In the genomic region with DNA sequence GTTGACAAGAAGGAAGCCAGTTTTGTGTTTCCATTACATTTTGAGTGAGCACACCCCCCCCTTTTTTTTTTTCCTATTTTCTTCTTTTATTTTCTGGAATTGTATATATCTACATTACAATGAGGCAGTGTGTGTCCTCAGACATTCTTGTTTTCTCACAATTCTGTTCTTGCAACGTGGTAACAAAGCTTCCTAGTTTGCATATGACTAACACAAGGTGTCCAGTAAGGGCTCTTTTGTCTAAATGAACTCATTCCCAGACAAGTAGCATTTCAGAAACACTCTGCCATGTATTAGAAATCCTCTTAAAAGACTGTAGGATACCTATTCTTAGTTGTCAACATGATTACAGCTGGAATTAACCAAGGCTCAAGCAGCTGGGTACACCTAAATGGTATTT, we compare ENCODE assay signal across 24 mouse cellular contexts.
DNase-seq lines count a peak whose midpoint lies in the region; ATAC-seq lines count a peak whose summit lies in the region.
"Had no signal": no experiment of that assay in that cellular context is flagged by ENCODE, and none has a peak within 500 bp of the region (broad histone marks: within the 10 kb centered on the region; RNA-seq: fewer than 3 reads in every experiment).

No protein-coding gene starts in this region.

- H3K27me3 ChIP-seq in forebrain, embryonic 12.5 days = peaks cover 20% of the 10 kb centered on the region
- H3K27me3 ChIP-seq in forebrain, embryonic 15.5 days = no peaks in the 10 kb centered on the region
- peaks cover 76% of the 10 kb centered on the region for H3K27me3 ChIP-seq in midbrain, embryonic 13.5 days
- H3K27me3 ChIP-seq in midbrain, embryonic 14.5 days (ENCODE audit: control insufficient read depth, insufficient read depth, low read length) = peaks cover 40% of the 10 kb centered on the region
- H3K27me3 ChIP-seq: limb, embryonic 13.5 days; liver, embryonic 13.5 days had no signal

- no peak for DNase-seq in midbrain, embryonic 14.5 days
- peak; percentile 94 for DNase-seq in R1 (ENCODE audit: low read depth, low spot score)
- peak; percentile 20 for DNase-seq in mesoderm, embryonic 11.5 days (ENCODE audit: low read depth, low spot score)
- no peak for DNase-seq in kidney, adult 9 months
- DNase-seq: adrenal gland, postnatal 14 days; cerebellum, adult 18-20 months; cerebellum, postnatal 25 days; gastrocnemius, postnatal 14 days; heart, adult 18-20 months; heart, postnatal 36 days; kidney, adult 2 months; kidney, postnatal 14 days; layer of hippocampus, postnatal 36 days; liver, embryonic 13.5 days; lung, embryonic 14.5 days; lung, postnatal 4 days; thymus, postnatal 36 days had no signal

- H3K36me3 ChIP-seq in forebrain, embryonic 12.5 days (replicated peaks) = no peaks in the 10 kb centered on the region
- no peaks in the 10 kb centered on the region for H3K36me3 ChIP-seq in forebrain, embryonic 15.5 days
- no peaks in the 10 kb centered on the region for H3K36me3 ChIP-seq in midbrain, embryonic 13.5 days
- H3K36me3 ChIP-seq in midbrain, embryonic 14.5 days (ENCODE audit: control insufficient read depth, insufficient read depth, low read length) = no peaks in the 10 kb centered on the region
- H3K36me3 ChIP-seq: limb, embryonic 13.5 days; liver, embryonic 13.5 days; midbrain, embryonic 10.5 days had no signal

- peak; percentile 63 for ATAC-seq in forebrain, embryonic 12.5 days (ENCODE audit: low FRiP score)
- no peak for ATAC-seq in forebrain, embryonic 15.5 days (replicated peaks)
- 0 out of 2 replicates have a peak, but pooled peaks have one; percentile 34 for ATAC-seq in midbrain, embryonic 13.5 days
- no peak for ATAC-seq in midbrain, embryonic 14.5 days (ENCODE audit: low FRiP score, low TSS enrichment)
- ATAC-seq: inflammation-experienced regulatory T-cells, adult 6 months had no signal

- H3K4me3 ChIP-seq in forebrain, embryonic 12.5 days (replicated peaks) = no peak overlapping the region
- no peak overlapping the region for H3K4me3 ChIP-seq in forebrain, embryonic 15.5 days
- H3K4me3 ChIP-seq in midbrain, embryonic 13.5 days (replicated peaks) = no peak overlapping the region
- no peak overlapping the region for H3K4me3 ChIP-seq in midbrain, embryonic 14.5 days (replicated peaks; ENCODE audit: low read depth, low read length)
- H3K4me3 ChIP-seq: layer of hippocampus, adult 2 months; limb, embryonic 13.5 days; liver, embryonic 13.5 days; midbrain, embryonic 10.5 days had no signal

- H3K9me3 ChIP-seq in forebrain, embryonic 12.5 days = no peaks in the 10 kb centered on the region
- no peaks in the 10 kb centered on the region for H3K9me3 ChIP-seq in forebrain, embryonic 15.5 days
- no peaks in the 10 kb centered on the region for H3K9me3 ChIP-seq in midbrain, embryonic 13.5 days
- no peaks in the 10 kb centered on the region for H3K9me3 ChIP-seq in midbrain, embryonic 14.5 days (ENCODE audit: control insufficient read depth, low read length)
- H3K9me3 ChIP-seq: limb, embryonic 13.5 days; liver, embryonic 13.5 days; midbrain, embryonic 10.5 days had no signal

- no peak overlapping the region for H3K4me2 ChIP-seq in forebrain, embryonic 12.5 days
- no peak overlapping the region for H3K4me2 ChIP-seq in forebrain, embryonic 15.5 days (replicated peaks)
- no peak overlapping the region for H3K4me2 ChIP-seq in midbrain, embryonic 13.5 days (replicated peaks)
- no peak overlapping the region for H3K4me2 ChIP-seq in midbrain, embryonic 14.5 days (ENCODE audit: low read length)
- H3K4me2 ChIP-seq: limb, embryonic 13.5 days; liver, embryonic 13.5 days; lung, embryonic 14.5 days had no signal

- 3% methylated on average over 1 of the region's 1 CpGs for WGBS in forebrain, embryonic 12.5 days
- 5% methylated on average over 1 of the region's 1 CpGs for WGBS in forebrain, embryonic 15.5 days
- WGBS in midbrain, embryonic 13.5 days = 3% methylated on average over 1 of the region's 1 CpGs
- 10% methylated on average over 1 of the region's 1 CpGs for WGBS in midbrain, embryonic 14.5 days

- peaks cover 25% of the 10 kb centered on the region for H3K4me1 ChIP-seq in forebrain, embryonic 12.5 days
- H3K4me1 ChIP-seq in forebrain, embryonic 15.5 days = peaks cover 13% of the 10 kb centered on the region
- H3K4me1 ChIP-seq in midbrain, embryonic 13.5 days (replicated peaks) = peaks cover 18% of the 10 kb centered on the region
- H3K4me1 ChIP-seq in midbrain, embryonic 14.5 days (ENCODE audit: control insufficient read depth, insufficient read depth, low read length) = peaks cover 9% of the 10 kb centered on the region; the same call in 1 of the 2 replicates
- H3K4me1 ChIP-seq: limb, embryonic 13.5 days; liver, embryonic 13.5 days had no signal

- H3K9ac ChIP-seq in forebrain, embryonic 12.5 days = no peak overlapping the region
- no peak overlapping the region for H3K9ac ChIP-seq in forebrain, embryonic 15.5 days (replicated peaks)
- H3K9ac ChIP-seq in midbrain, embryonic 13.5 days (replicated peaks) = no peak overlapping the region
- H3K9ac ChIP-seq in midbrain, embryonic 14.5 days (replicated peaks; ENCODE audit: low read length) = no peak overlapping the region
- H3K9ac ChIP-seq: limb, embryonic 13.5 days; liver, embryonic 13.5 days; lung, embryonic 14.5 days had no signal

- peak overlapping the region; percentile 62; the same call in 1 of the 2 replicates for H3K27ac ChIP-seq in forebrain, embryonic 12.5 days
- no peak overlapping the region for H3K27ac ChIP-seq in forebrain, embryonic 15.5 days (replicated peaks)
- H3K27ac ChIP-seq in midbrain, embryonic 13.5 days = no peak overlapping the region
- no peak overlapping the region for H3K27ac ChIP-seq in midbrain, embryonic 14.5 days (replicated peaks; ENCODE audit: low read depth, low read length)
- H3K27ac ChIP-seq: limb, embryonic 13.5 days; liver, embryonic 13.5 days; midbrain, embryonic 10.5 days had no signal

Comparison
In these comparisons a context has a peak if more than half of its experiments do, and no peak if none do; other contexts are left out.
1. ATAC-seq: peak in forebrain, embryonic 12.5 days (single experiment) and midbrain, embryonic 13.5 days (single experiment); none in forebrain, embryonic 15.5 days (single experiment) and midbrain, embryonic 14.5 days (single experiment).
2. DNase-seq: peak in R1 (single experiment) and mesoderm, embryonic 11.5 days (single experiment); none in midbrain, embryonic 14.5 days (single experiment) and kidney, adult 9 months (single experiment).